Mouse (Mus musculus) forebrain, embryonic 15.5 days (tissue): Measurements from ENCODE around the gene Ptpa. TPM values are rescaled to one million over a fixed set of nuclear protein-coding genes. Genes with fewer than 3 reads are reported as not detected.

Source experiments
- ATAC-seq: fragments of 200-750 bp; cut with Nextera tagmentation; replicated peaks from 2 replicates; pipeline ENCODE4 v1.8.0; 2017; ENCODE audit warnings: mild to moderate bottlenecking, moderate TSS enrichment, moderate library complexity
- H3K27ac ChIP-seq: fragments of 300-500 bp; sonication (generic); replicated peaks from 2 replicates; pipeline ENCODE4 v1.5.1; 2015; ENCODE audit warnings: mild to moderate bottlenecking, inconsistent platforms
- H3K27me3 ChIP-seq: fragments of 300-500 bp; sonication (generic); 2 replicates; pipeline ENCODE4 v1.6.1; 2015; ENCODE audit warnings: inconsistent platforms
- H3K36me3 ChIP-seq: fragments of 300-500 bp; sonication (generic); 2 replicates; pipeline ENCODE4 v1.6.1; 2015; ENCODE audit warnings: mild to moderate bottlenecking, inconsistent platforms
- H3K4me1 ChIP-seq: fragments of 300-500 bp; sonication (generic); 2 replicates; pipeline ENCODE4 v1.6.1; 2015; ENCODE audit warnings: inconsistent platforms
- H3K4me2 ChIP-seq: fragments of 300-500 bp; sonication (generic); replicated peaks from 2 replicates; pipeline ENCODE4 v1.6.1; 2015; ENCODE audit warnings: mild to moderate bottlenecking, inconsistent platforms
- H3K4me3 ChIP-seq: fragments of 300-500 bp; sonication (generic); 2 replicates; pipeline ENCODE4 v1.5.1; 2015; ENCODE audit warnings: mild to moderate bottlenecking, inconsistent platforms
- H3K9ac ChIP-seq: fragments of 300-500 bp; sonication (generic); replicated peaks from 2 replicates; pipeline ENCODE4 v1.6.1; 2015; ENCODE audit warnings: mild to moderate bottlenecking, inconsistent platforms
- H3K9me3 ChIP-seq: fragments of 300-500 bp; sonication (generic); 2 replicates; pipeline ENCODE4 v1.6.1; 2016; ENCODE audit warnings: inconsistent platforms
- WGBS: fragments of 180-500 bp; shearing (Covaris S2); methylation state at CpG from one replicate; pipeline ENCODE4 v1.1.7; 2015; ENCODE audit warnings: mixed read lengths; 5-methylcytosine and 5-hydroxymethylcytosine counted together
- polyA plus RNA-seq: library from polyadenylated mRNA; unstranded; fragments of >200 nt; fragmentation: Nextera tagmentation; extraction: Ambion mirVana; gene quantifications from 2 replicates; pipeline ENCODE4 v1.2.1, GENCODE M21; 2015

The Ptpa gene
- polyA plus RNA-seq, 1 experiment from 2014 or later = 152 TPM

GRCm38 (mm10) chr2:30418259-30418658 is 2.4 kb downstream of the Ptpa start:
- 80% methylated on average over 6 of the region's 6 CpGs for WGBS
- Histone ChIP-seq H3K27ac (no peak overlapping the region; the same call in 1 of the 2 replicates), H3K9me3 (no peaks in the 10 kb centered on the region), H3K36me3 (0 out of 2 replicates have a peak, but pooled peaks cover 2% of the 10 kb centered on the region), H3K4me1 (peaks cover 48% of the 10 kb centered on the region), H3K4me3 (no peak overlapping the region), H3K27me3 (no peaks in the 10 kb centered on the region), H3K4me2 (0 out of 2 replicates have a peak overlapping the region, but pooled peaks have one; percentile 8), H3K9ac (no peak overlapping the region)
- no peak for ATAC-seq

- H3K4me1 ChIP-seq = peaks cover 41% of the 10 kb centered on the region
- no peak for ATAC-seq
These were observed 3.3 kb downstream of the Ptpa start for GRCm38 (mm10) chr2:30419112-30419511.

GRCm38 (mm10) chr2:30421432-30421831 is 5.6 kb downstream of the Ptpa start:
- Histone ChIP-seq H3K9me3 (no peaks in the 10 kb centered on the region), H3K36me3 (peaks cover 4% of the 10 kb centered on the region; the same call in 1 of the 2 replicates), H3K27ac (peak overlapping the region; percentile 45; the same call in 1 of the 2 replicates), H3K4me3 (no peak overlapping the region), H3K27me3 (no peaks in the 10 kb centered on the region), H3K4me1 (peaks cover 30% of the 10 kb centered on the region), H3K9ac (no peak overlapping the region), H3K4me2 (no peak overlapping the region)
- WGBS = 78% methylated on average over 4 of the region's 4 CpGs
- ATAC-seq = no peak

More at GRCm38 (mm10) chr2:30419112-30419511, 3.3 kb downstream of the Ptpa start:
- Histone ChIP-seq H3K4me2 (no peak overlapping the region), H3K4me3 (no peak overlapping the region), H3K27me3 (no peaks in the 10 kb centered on the region), H3K36me3 (0 out of 2 replicates have a peak, but pooled peaks cover 2% of the 10 kb centered on the region), H3K9me3 (no peaks in the 10 kb centered on the region), H3K27ac (no peak overlapping the region), H3K9ac (no peak overlapping the region)
- WGBS = 38% methylated on average over 10 of the region's 10 CpGs

- H3K36me3 ChIP-seq = peaks cover 71% of the 10 kb centered on the region
- no peak overlapping the region for H3K4me3 ChIP-seq
- H3K9ac ChIP-seq = no peak overlapping the region
- no peaks in the 10 kb centered on the region for H3K9me3 ChIP-seq
- H3K4me2 ChIP-seq = no peak overlapping the region
- no peaks in the 10 kb centered on the region for H3K4me1 ChIP-seq
- H3K27me3 ChIP-seq = no peaks in the 10 kb centered on the region
- H3K27ac ChIP-seq = no peak overlapping the region
- no peak for ATAC-seq
These were observed 13.3 kb downstream of the Ptpa start for GRCm38 (mm10) chr2:30429156-30429555.

GRCm38 (mm10) chr2:30435326-30436155 is 19.7 kb downstream of the Ptpa start:
- 53% methylated on average over 5 of the region's 5 CpGs for WGBS
- Histone ChIP-seq H3K4me2 (no peak overlapping the region), H3K27ac (no peak overlapping the region), H3K4me1 (peaks cover 7% of the 10 kb centered on the region), H3K36me3 (peaks cover 72% of the 10 kb centered on the region), H3K4me3 (no peak overlapping the region), H3K9ac (no peak overlapping the region), H3K27me3 (no peaks in the 10 kb centered on the region), H3K9me3 (no peaks in the 10 kb centered on the region)
- peak; percentile 82 for ATAC-seq

GRCm38 (mm10) chr2:30436156-30436545 is 20.3 kb downstream of the Ptpa start:
- ATAC-seq = no peak
- 78% methylated on average over 5 of the region's 5 CpGs for WGBS
- Histone ChIP-seq H3K4me1 (peaks cover 13% of the 10 kb centered on the region), H3K36me3 (peaks cover 66% of the 10 kb centered on the region), H3K9ac (no peak overlapping the region), H3K27ac (no peak overlapping the region), H3K4me2 (no peak overlapping the region), H3K27me3 (no peaks in the 10 kb centered on the region), H3K9me3 (no peaks in the 10 kb centered on the region), H3K4me3 (no peak overlapping the region)

- Histone ChIP-seq H3K4me1 (peaks cover 20% of the 10 kb centered on the region), H3K9ac (no peak overlapping the region), H3K27ac (no peak overlapping the region), H3K4me2 (no peak overlapping the region), H3K9me3 (no peaks in the 10 kb centered on the region), H3K27me3 (no peaks in the 10 kb centered on the region), H3K4me3 (no peak overlapping the region), H3K36me3 (peaks cover 59% of the 10 kb centered on the region)
- WGBS = 88% methylated on average over 4 of the region's 4 CpGs
- ATAC-seq = no peak
These were observed 21.0 kb downstream of the Ptpa start for GRCm38 (mm10) chr2:30436809-30437208.

- no peak overlapping the region for H3K4me2 ChIP-seq
- H3K4me3 ChIP-seq = no peak overlapping the region
- no peaks in the 10 kb centered on the region for H3K9me3 ChIP-seq
- ATAC-seq = no peak
- 89% methylated on average over 4 of the region's 4 CpGs for WGBS
- H3K27me3 ChIP-seq = no peaks in the 10 kb centered on the region
- no peak overlapping the region for H3K27ac ChIP-seq
- no peak overlapping the region for H3K9ac ChIP-seq
- H3K36me3 ChIP-seq = peaks cover 49% of the 10 kb centered on the region
- peaks cover 30% of the 10 kb centered on the region for H3K4me1 ChIP-seq
These were observed 22.0 kb downstream of the Ptpa start for GRCm38 (mm10) chr2:30437791-30438190.

- Histone ChIP-seq H3K4me3 (no peak overlapping the region), H3K27me3 (no peaks in the 10 kb centered on the region), H3K9ac (no peak overlapping the region), H3K4me2 (no peak overlapping the region), H3K4me1 (peaks cover 37% of the 10 kb centered on the region), H3K36me3 (peaks cover 42% of the 10 kb centered on the region), H3K9me3 (no peaks in the 10 kb centered on the region), H3K27ac (peak overlapping the region; percentile 94; the same call in 1 of the 2 replicates)
- WGBS = 91% methylated on average over 6 of the region's 6 CpGs
- no peak for ATAC-seq
These were observed 23.8 kb downstream of the Ptpa start for GRCm38 (mm10) chr2:30439631-30440030.

GRCm38 (mm10) chr2:30440211-30440700 is 24.4 kb downstream of the Ptpa start:
- Histone ChIP-seq H3K36me3 (peaks cover 39% of the 10 kb centered on the region), H3K9ac (0 out of 2 replicates have a peak overlapping the region, but pooled peaks have one; percentile 0), H3K27ac (peak overlapping the region; percentile 94), H3K9me3 (no peaks in the 10 kb centered on the region), H3K4me1 (peaks cover 39% of the 10 kb centered on the region), H3K4me3 (no peak overlapping the region), H3K4me2 (no peak overlapping the region), H3K27me3 (no peaks in the 10 kb centered on the region)
- ATAC-seq = no peak
- 48% methylated on average over 3 of the region's 3 CpGs for WGBS

- no peaks in the 10 kb centered on the region for H3K27me3 ChIP-seq
- H3K36me3 ChIP-seq = peaks cover 39% of the 10 kb centered on the region
- 13% methylated on average over 12 of the region's 12 CpGs for WGBS
- H3K4me1 ChIP-seq = peaks cover 40% of the 10 kb centered on the region
- H3K9me3 ChIP-seq = no peaks in the 10 kb centered on the region
- H3K9ac ChIP-seq = peak overlapping the region; percentile 34; the same call in 1 of the 2 replicates
- H3K4me3 ChIP-seq = no peak overlapping the region
- peak; percentile 45 for ATAC-seq
- no peak overlapping the region for H3K4me2 ChIP-seq
- H3K27ac ChIP-seq = peak overlapping the region; percentile 94
These were observed 25.1 kb downstream of the Ptpa start for GRCm38 (mm10) chr2:30440701-30441517.
